Mouse (Mus musculus): ENCODE measurements around the gene Rspo4.
A peak's percentile ranks its signal among the peaks of the same experiment; 100 is the strongest.

Rspo4 gene

GRCm38 (mm10) chr2:151842648-151843226 lies at the start of gene Rspo4:
Rspo4 (plus strand) TSS chr2:151842927.
- DNase-seq (ENCODE audit: low spot score), result no peak

DNA sequence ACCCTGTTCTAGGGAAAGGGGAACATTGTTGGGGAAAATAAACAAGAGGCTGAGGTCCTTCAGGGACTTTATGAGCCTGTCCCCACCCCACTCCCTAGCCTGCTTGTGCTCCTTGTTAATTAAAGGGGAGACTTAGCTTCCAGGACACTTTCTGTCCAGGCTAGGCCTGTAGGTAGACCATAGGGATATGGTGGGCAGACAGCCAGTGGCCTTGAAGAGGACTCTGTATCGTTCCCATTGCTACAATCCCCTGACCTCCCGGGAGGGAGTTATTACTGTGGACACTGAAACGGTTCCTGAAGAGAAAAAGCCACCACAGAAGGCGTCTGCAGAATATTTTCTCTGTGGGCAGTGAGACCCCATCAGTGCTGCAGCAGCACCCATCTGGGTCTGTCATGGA lies 27.1 kb upstream of the Rspo4 start:
- no peak for DNase-seq (ENCODE audit: low spot score)

DNA sequence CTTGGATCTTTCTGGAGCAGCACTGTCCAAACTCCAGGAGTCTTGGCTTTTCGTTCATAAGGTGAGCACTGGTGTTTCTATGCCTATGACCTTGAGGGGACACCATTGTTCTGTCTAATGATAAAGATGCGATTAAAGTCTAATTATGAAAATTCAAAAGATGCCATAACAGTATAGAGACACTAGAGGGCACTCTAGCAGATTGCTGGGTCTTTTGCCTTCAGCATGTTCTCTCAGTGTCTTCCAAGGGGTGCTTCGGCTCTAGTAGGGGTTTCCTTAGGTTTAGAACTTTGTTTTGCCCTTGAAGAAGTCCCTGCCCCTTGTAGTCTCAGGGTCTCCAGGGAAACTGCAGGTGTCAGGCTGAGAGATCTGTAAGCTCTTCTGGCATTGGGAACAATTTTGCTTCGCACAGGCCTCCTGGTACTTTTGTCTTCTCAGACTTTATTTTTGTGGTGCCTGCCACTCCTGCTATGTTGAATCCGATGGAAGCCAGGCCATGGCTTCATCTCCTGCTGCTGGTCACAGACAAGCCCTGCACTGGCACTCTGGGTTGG lies 19.6 kb downstream of the Rspo4 start:
- DNase-seq (ENCODE audit: low spot score), result no peak

DNA sequence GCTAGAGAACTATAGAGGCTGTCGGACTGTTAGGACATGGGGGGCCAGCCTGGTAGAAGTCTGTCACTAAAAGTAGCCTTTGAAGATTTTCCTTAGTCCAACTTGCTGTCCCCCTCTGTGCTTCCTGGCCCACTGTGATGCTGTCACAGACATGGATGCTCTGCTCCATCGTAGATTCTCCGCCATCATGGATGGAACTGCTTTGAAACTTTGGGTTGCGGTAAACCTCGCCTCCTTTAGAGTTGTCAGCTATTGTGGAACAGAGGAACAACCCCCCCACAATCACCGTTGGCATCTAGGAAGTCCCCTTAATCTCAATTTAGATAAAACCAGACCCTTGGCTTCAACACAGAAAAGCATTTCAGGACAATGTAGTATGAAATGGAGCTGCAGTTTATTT lies 22.2 kb downstream of the Rspo4 start:
- DNase-seq (ENCODE audit: low spot score), result no peak

GRCm38 (mm10) chr2:151866487-151866886 lies 23.8 kb downstream of the Rspo4 start:
- no peak for DNase-seq (ENCODE audit: low spot score)

DNA sequence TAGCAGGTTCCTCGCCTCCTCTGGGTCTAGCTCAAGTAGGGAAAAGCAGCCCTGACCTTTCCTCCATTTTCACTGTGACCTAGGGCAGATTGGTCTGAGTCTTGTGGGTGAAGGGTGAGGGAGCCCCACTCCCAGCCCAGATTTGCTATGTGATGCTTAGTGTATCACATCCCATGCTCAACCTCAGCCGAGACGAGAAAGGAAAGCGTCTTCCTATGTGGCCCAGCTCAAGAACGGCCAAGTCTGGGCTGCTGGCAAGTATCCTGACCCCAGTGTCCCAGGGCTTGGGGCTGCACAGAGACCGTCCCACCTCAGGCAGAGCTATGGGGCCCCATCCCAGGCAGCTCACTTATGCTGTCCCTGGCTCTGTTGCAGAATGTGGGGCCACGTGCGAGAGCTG lies 25.5 kb downstream of the Rspo4 start:
- no peak for DNase-seq (ENCODE audit: low spot score)

DNA sequence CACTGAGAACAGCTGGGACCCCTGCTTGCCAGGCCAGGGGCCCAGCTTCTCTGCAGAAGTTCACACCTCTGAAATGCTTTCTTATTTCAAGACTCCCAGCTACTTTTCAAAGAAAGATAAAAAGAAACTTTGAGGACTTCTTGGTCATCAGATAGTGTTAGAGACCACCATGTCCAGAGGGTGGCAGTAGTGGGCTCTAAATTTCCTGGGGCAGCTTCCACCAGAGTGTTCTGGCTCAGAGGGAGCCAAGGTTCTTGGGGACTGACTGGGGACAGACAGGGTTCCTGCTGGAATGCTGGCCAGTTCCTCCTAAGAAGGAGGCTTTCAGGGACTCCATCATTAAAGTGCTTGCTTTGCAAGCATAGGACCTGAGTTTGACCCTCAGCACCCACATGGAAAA lies 31.8 kb downstream of the Rspo4 start:
- no peak for DNase-seq (ENCODE audit: low spot score)

DNA sequence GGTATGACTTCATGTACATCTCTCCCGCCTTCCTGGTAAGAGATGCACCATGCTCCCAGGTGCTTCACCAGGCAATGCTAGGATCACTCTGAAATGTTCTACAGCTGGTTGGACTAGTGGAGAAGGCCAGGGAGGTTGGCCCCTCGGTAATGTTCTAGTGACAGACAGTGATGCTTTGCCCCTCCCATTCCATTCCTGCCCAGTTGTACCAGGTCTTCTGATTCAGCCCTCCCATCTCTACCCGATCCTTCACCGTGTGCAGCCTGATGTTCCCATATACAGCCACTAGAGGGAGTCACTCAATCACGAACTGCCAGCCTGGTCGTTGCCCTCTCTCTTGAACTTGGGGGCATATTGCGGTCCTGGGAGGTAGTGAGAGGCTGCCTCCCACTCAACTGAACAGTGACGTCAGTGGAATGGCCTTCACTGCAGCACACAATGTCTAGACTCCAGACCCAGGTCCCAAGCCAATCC lies 33.3 kb downstream of the Rspo4 start:
- peak; percentile 15 for DNase-seq (ENCODE audit: low spot score)

DNA sequence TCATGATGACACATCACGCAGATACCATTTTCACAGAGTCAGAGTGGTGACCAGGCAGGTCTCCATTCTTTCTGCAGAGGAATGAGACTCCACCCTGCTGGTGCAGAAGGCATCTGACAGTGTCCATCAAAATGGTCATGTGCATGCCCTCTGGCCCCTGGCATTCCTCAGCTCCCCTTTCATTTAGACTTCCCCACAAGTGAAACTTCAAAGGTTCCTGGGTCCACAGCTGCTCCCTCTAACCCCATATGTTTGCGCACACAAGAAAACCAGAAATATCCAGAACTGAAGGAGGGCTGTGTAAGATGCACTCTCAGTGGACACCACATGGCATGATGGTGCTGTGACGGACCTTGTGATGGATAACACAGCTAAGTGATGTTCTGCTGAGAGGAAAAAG lies 35.9 kb downstream of the Rspo4 start:
- DNase-seq (ENCODE audit: low spot score), result no peak

- no peak for DNase-seq (ENCODE audit: low spot score)
Observed at GRCm38 (mm10) chr2:151879760-151880159, 37.0 kb downstream of the Rspo4 start.

DNA sequence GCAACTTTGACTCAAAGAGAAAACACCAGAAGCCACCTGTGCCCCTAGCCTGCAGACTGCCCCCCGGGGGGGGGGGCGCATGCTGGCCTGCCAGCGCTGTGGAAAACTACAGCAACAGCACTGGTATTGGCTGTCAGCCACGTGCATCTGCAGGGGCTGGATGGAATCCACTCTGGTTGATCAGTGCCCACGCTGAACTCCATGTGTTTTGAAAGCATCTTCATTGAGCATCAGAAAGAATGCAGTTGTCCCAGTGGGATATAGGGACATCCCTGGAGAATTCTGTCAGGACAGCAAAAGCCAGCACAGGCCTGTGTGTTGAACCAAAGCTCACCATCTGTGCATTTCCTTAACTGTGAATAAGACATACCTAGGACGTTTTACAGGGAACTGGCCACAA lies 48.3 kb downstream of the Rspo4 start:
- DNase-seq (ENCODE audit: low spot score), result no peak

DNA sequence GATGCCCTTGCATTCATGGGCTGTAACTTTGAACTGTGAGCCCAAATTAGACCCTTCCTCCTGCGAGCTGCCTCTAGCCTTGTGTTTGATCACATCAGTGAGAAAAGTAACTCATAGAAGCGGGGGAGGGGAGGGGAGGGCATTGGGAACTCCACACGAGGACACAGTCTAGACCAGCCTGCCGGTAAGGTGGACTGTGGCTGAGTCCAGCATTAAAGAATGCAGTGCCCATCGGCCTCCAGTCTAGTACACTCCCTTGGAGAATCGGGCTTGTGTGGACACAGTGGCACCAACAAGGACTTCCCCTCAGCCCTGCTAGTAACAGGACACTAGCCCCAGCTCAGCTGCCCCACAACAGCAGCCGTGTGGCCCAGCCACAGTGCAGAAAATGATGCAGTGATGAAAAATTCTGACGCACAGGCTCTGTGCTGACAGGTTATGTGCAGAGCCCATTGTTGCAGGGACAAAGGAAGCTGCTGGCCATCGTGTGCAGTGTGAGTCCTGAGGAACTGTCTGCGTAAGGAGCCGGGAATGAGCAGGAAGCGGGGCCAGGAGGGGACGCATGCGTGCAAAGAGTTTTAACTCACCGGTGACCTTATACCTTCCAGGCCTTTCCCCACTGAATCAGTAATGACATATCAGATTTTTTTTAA lies 50.5 kb downstream of the Rspo4 start:
- no peak for DNase-seq (ENCODE audit: low spot score)

GRCm38 (mm10) chr2:151894209-151894980 lies 51.7 kb downstream of the Rspo4 start:
- no peak for DNase-seq (ENCODE audit: low spot score)

DNA sequence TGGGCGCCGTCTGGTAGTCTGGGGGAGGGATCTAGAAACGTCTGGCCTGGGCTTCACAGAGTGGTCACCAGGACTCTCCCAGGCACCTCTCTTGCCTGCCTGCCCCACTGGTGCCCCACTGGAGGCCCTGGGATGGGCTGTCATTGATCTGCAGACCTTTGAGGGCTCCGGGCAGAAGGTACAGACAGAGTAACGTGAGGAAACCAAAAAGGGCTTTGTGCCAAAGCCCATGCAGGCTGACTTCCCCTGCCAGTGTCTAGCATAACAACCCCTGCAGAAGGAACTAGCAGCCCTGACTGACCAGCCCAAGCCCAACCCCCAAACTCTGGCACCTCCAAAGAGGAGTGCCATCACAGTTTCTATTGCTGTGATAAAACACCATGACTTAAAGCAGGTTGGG lies 53.2 kb downstream of the Rspo4 start:
- DNase-seq (ENCODE audit: low spot score), result no peak

- no peak for DNase-seq (ENCODE audit: low spot score)
Observed at GRCm38 (mm10) chr2:151898106-151898505, 55.4 kb downstream of the Rspo4 start.

DNA sequence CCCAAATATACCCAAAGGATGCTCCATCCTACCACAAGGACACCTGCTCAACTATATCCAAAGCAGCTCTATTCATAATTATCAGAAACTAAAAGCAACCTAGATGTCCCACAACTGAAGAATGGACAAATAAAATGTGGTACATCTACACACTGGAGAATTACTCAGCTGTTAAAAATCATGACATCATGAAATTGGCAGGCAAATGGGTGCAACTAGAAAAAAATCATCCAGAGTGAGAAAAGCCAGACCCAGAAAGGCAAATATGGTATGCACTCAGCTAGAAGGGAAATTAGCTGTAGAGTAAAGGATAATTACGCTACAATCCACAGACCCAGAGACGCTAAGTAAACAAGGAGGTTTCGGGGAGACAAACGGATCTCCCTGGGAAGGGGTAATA lies 58.1 kb downstream of the Rspo4 start:
- no peak for DNase-seq (ENCODE audit: low spot score)

- no peak for DNase-seq (ENCODE audit: low spot score)
Observed at GRCm38 (mm10) chr2:151903267-151903666, 60.5 kb downstream of the Rspo4 start.

DNA sequence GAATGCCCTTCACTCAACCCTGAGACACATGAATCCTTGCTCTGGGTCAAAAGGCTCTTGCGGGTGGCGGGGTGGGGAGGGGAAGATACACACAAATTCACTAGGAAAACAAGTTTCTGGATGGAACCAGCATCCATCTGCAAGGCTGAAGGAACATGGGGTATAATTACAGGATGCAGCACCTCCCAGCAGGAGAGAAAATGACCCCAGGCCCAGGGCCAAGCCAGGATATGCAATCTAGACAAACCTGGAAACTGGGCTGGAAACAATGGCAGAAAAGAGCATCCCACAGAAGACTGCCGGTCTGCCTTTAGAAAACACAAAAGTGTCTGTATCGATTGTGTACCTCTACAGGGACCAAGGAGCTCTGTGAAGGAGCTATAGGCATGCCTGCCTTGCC lies 61.2 kb downstream of the Rspo4 start:
- no peak for DNase-seq (ENCODE audit: low spot score)

DNA sequence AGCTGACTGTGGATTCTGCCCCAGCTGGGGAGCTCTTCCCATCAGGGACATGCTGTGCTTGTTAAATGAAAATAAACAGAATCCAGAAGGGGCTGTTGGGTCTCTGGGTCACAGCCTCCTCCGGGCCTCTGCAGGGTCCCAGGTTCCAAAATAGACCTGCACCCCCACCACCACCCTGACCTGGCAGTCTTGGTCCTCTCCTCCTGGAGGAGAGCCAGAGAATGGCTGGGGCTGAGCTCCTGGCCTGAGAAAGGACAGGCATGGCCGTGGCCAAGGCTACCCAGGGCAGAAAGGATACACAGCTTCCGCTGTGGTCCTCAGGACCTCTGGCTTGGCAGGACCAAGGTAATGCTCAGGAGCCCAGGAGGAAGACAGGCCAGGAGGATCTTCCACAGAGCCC lies 61.9 kb downstream of the Rspo4 start:
- no peak for DNase-seq (ENCODE audit: low spot score)

- no peak for DNase-seq (ENCODE audit: low spot score)
Observed at GRCm38 (mm10) chr2:151907020-151907419, 64.3 kb downstream of the Rspo4 start.

DNA sequence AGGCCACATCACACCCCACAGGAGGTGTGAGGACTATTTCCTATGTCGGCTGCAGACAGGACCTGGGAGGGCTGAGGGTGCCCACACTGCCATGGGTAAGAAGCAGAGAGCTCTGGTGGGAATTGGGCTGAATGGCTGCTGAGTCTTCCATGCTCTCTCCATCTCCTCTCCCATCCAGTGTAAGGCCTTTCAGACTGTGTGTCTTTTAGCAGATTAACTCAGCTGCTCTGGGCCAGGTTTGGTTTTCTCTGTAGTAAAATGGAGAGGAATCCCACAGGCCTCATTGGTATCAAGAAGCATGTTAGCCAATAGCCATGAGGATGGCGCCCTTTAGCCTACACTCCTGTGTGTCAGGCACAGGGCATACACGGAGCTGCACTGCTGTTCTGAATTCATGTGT lies 66.7 kb downstream of the Rspo4 start:
- DNase-seq (ENCODE audit: low spot score), result no peak

DNA sequence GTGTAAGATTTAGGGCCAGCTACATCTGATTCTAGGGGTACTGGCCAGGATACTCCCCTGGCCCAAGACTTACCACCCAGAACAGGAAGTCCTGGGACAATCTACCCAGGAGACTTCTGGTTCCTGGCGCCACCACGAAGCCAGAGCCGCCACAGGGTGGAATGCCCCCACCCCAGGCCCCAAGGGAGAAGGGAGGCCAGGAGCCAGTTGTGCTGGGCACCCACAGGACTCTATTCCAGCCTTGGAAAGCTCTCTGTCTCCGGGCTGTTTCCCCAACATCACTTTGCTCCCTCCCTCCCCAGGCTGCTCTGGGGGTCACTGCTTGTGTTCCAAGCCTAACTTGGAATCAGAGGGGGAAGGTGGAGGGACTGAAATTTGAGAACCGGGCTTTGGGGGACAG lies 67.8 kb downstream of the Rspo4 start:
- no peak for DNase-seq (ENCODE audit: low spot score)

DNA sequence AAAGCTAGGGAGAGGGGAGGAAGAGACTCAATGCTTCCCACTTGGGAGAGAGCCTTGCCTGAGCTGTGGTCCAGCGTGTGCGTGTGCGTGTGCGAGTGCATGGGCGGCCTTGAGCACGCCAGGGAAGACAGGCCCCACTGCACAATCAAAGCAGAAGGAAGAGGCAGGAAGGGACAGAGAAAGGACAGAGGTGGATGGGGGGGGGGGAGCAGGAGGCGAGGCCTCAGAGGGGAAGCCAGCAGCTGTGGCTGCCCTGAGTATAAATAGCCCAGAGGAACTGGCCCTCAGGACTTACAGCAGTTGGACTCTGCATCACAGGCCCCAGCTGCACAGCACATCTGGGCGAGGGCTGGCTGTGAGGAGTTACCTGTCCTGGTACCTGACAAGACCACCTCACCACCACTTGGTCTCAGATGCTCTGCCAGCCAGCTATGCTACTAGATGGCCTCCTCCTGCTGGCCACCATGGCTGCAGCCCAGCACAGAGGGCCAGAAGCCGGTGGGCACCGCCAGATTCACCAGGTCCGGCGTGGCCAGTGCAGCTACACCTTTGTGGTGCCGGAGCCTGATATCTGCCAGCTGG lies 68.3 kb downstream of the Rspo4 start, which contains the start of gene Angpt4:
Gene Angpt4 (plus strand): TSS at position 292 of the 582 bp plus-strand sequence.
- DNase-seq (ENCODE audit: low spot score), result no peak

Data from ovary, adult 18-20 months (tissue).